Mouse (Mus musculus) heart, embryonic 10.5 days (tissue): ENCODE results near the gene Rps6ka4. TPM values are rescaled to one million over a fixed set of nuclear protein-coding genes. Genes with fewer than 3 reads are reported as not detected.

Source experiments
- DNase-seq: peaks from one replicate; pipeline ENCODE4 v3.0.0-alpha.2; 2017; ENCODE audit warnings: low spot score
- H3K27ac ChIP-seq: fragments of 300-500 bp; sonication (generic); 2 replicates; pipeline ENCODE4 v1.5.1; 2016; ENCODE audit warnings: mild to moderate bottlenecking
- H3K27me3 ChIP-seq: fragments of 300-500 bp; sonication (generic); 2 replicates; pipeline ENCODE4 v1.6.1; 2016; ENCODE audit warnings: mild to moderate bottlenecking; ENCODE audit not compliant: poor library complexity, insufficient read depth, severe bottlenecking
- H3K36me3 ChIP-seq: fragments of 300-500 bp; sonication (generic); 2 replicates; pipeline ENCODE4 v1.6.1; 2016; ENCODE audit warnings: mild to moderate bottlenecking, moderate library complexity
- H3K4me1 ChIP-seq: fragments of 300-500 bp; sonication (generic); 2 replicates; pipeline ENCODE4 v1.6.1; 2016; ENCODE audit warnings: mild to moderate bottlenecking
- H3K4me3 ChIP-seq: fragments of 300-500 bp; sonication (generic); 2 replicates; pipeline ENCODE4 v1.5.1; 2016; ENCODE audit warnings: mild to moderate bottlenecking, moderate library complexity
- H3K9me3 ChIP-seq: fragments of 300-500 bp; sonication (generic); 2 replicates; pipeline ENCODE4 v1.6.1; 2016; ENCODE audit warnings: mild to moderate bottlenecking, moderate library complexity
- WGBS: fragments of 180-500 bp; shearing (Covaris S2); methylation state at CpG from one replicate; pipeline ENCODE4 v1.1.7; 2016; 5-methylcytosine and 5-hydroxymethylcytosine counted together
- polyA plus RNA-seq: library from polyadenylated mRNA; unstranded; fragments of >200 nt; fragmentation: Nextera tagmentation; extraction: Ambion mirVana; gene quantifications from 2 replicates; pipeline ENCODE4 v1.2.1, GENCODE M21; 2016

The Rps6ka4 gene
- polyA plus RNA-seq, 1 experiment from 2014 or later: 10.1 TPM

DNA sequence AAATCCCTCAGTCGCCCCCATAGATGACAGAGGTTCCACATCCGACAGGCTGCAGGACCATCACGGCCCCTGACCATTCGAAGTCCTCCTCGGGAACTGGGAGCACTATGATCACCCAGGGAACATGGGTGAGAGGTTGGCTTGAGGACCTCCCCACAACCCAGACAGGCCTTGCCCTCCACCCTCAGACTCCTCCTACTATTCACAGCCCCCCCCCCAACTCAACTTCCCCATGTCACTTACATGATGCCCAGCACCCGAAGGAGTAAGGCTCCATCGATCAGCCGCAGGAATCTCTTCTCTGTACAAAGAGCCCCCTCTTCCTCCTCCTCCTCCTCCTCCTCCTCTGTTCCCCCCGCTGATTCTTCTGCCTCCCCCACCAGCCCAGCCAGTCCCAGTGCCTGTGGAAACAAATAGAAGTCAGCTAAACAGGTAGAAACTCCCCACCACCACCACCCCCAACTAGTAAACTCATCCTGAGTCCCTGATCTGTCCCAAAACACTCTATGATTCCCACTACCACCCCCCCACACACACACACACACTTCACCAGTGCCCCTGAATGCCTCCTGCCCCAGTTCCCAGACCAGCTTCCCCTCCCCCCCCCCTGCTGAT, 17.1 kb upstream of the Rps6ka4 start:
- Histone ChIP-seq H3K4me3 (no peak overlapping the region), H3K4me1 (peaks cover 35% of the 10 kb centered on the region), H3K27me3 (peaks cover 34% of the 10 kb centered on the region), H3K9me3 (no peaks in the 10 kb centered on the region), H3K36me3 (no peaks in the 10 kb centered on the region), H3K27ac (0 out of 2 replicates have a peak overlapping the region, but pooled peaks have one; percentile 30)
- WGBS: 77% methylated on average over 9 of the region's 9 CpGs
- DNase-seq: no peak

DNA sequence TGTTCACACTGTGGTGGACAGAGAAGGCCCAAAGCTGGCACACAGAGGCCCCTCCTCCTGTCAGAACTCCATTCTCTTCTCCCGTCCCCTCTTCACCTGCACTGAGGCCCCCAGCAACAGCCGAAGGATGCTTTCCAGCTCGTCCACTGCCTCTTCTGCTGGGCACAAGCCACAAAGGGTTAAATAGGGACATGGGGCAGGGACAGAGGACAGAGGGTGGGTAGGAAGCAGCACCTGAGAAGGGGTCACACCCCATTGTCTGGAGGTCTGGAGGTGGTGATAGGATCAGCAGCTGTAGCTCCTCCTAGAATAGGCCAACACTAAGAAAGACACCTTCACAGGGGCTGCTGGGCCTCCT, 16.5 kb upstream of the Rps6ka4 start:
- Histone ChIP-seq H3K9me3 (no peaks in the 10 kb centered on the region), H3K27ac (no peak overlapping the region), H3K4me1 (peaks cover 35% of the 10 kb centered on the region), H3K36me3 (no peaks in the 10 kb centered on the region), H3K4me3 (no peak overlapping the region), H3K27me3 (peaks cover 39% of the 10 kb centered on the region)
- no peak for DNase-seq
- 51% methylated on average over 3 of the region's 3 CpGs for WGBS

DNA sequence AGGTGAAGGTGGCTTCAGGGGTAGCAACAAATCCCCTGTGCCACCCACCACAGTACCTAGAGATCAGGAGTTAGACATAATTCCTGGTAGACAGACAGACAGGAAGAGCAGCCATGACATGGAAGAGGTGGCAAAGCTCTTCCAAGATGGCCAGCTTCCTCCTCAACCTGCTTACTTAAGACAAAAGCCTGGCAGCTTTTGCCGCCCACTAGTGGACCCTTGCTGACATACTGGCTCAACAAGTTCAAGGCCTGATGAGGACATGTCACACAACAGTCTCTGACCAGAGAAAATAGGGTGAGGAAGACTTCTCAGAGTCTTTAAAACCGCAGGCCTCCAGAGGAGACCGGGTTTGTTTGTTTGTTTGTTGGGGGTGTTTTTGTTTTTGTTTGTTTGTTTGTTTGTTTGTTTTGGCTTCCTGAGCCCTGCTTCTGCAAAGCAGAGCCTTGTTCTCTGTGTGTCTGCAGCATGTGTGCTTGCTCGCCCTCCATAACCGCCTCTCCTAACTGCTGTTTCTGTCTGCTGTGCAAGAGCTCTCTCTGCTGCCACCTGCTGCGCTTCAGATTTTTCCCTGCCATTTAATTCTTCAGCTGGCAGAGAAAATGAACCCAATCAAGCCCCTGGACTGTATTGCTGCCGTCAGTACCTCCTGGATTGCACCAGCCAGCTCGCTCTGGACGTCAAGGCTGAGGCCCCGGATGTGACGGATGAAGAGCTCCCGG, 16.0 kb upstream of the Rps6ka4 start:
- Histone ChIP-seq H3K27me3 (peaks cover 44% of the 10 kb centered on the region), H3K27ac (peak overlapping the region; percentile 78; the same call in 1 of the 2 replicates), H3K4me3 (no peak overlapping the region), H3K9me3 (no peaks in the 10 kb centered on the region), H3K4me1 (peaks cover 35% of the 10 kb centered on the region), H3K36me3 (no peaks in the 10 kb centered on the region)
- WGBS: 53% methylated on average over 12 of the region's 12 CpGs
- DNase-seq: no peak

DNA sequence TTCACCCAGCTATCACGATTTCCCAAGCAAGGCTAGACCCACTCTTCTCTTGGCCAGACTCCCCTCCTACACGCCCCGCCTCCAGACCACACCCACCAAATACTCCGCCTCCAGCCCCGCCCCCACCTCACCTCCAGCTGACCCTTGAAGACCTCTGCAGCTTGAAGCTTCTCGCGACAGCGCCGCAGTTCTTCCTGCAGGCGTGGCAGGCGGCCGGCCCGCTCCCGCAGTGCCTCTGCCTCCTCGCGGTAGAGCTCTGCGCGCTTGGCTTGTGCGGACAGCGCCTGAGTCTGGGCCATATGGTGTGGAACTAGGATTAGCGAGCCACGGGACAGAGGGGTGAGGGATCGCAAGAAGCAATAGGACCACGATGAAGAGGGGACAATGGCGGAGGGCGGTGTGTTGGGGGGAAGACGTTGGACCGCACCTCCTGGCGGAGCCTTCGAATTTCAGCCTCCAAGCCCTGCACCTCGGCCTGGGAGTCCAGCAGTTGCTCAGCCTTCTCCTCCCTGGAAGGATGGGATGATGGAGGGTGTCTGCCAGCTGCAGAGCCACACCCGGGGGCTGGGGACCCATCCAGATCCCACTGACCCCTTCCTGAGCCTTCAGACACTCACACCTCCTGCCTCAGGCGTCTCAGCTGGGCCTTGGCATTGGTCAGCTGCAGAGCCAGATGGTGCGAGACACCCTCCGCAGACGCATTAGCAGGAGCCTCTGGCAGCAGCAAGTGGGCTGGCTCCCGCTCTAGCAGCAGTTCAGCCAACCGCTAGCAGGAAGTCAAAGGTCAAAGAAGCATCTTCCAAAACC, 15.0 kb upstream of the Rps6ka4 start:
- Histone ChIP-seq H3K36me3 (no peaks in the 10 kb centered on the region), H3K4me1 (peaks cover 35% of the 10 kb centered on the region), H3K4me3 (peak overlapping the region; percentile 55), H3K9me3 (no peaks in the 10 kb centered on the region), H3K27me3 (peaks cover 53% of the 10 kb centered on the region), H3K27ac (peak overlapping the region; percentile 78)
- peak; percentile 94 for DNase-seq
- WGBS: 6% methylated on average over 38 of the region's 38 CpGs

DNA sequence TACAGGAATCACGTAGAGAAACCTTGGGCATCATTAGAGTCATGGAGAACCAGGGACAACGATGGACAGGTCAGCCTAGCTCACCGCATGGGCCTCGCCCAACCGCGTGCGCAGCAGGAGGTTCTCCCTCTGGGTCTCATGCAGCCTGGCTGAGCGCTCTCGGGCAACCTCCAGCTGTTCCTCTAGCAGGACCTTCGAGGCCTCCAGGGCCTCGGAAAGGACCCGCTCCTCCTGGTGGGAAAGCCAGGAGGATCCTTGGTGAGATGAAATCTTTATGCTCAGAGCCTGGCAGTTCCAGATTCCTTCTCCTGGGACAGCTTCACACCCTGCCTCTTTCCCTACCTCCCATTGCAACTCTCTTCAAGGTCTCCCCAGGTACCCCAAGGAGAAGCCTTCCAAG, 14.2 kb upstream of the Rps6ka4 start:
- Histone ChIP-seq H3K4me1 (peaks cover 35% of the 10 kb centered on the region), H3K36me3 (no peaks in the 10 kb centered on the region), H3K9me3 (no peaks in the 10 kb centered on the region), H3K27me3 (peaks cover 60% of the 10 kb centered on the region), H3K4me3 (peak overlapping the region; percentile 55; the same call in 1 of the 2 replicates), H3K27ac (no peak overlapping the region)
- DNase-seq: no peak
- WGBS: 77% methylated on average over 12 of the region's 12 CpGs

DNA sequence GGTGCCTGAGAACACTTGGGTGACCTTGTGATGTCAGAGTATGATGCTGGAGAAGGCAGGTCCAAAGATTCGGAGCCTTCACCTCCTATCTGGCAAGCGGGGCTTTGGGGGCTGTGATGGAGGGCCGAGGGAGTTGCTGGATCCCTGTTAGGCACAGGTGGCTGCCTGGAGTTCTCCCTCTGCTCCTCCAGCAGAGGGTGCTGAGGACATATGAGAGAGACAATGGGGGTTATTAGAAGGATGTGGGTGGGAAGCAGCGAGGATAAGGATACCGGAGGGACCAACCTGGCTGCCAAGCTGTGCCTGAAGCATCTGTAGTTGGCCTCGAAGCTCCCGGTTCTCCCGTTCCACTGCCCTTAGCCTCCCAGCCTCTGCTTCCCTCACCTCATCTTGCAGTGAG, 13.5 kb upstream of the Rps6ka4 start:
- Histone ChIP-seq H3K9me3 (no peaks in the 10 kb centered on the region), H3K27me3 (peaks cover 68% of the 10 kb centered on the region), H3K27ac (no peak overlapping the region), H3K4me1 (peaks cover 35% of the 10 kb centered on the region), H3K36me3 (no peaks in the 10 kb centered on the region), H3K4me3 (no peak overlapping the region)
- 71% methylated on average over 8 of the region's 8 CpGs for WGBS
- no peak for DNase-seq

DNA sequence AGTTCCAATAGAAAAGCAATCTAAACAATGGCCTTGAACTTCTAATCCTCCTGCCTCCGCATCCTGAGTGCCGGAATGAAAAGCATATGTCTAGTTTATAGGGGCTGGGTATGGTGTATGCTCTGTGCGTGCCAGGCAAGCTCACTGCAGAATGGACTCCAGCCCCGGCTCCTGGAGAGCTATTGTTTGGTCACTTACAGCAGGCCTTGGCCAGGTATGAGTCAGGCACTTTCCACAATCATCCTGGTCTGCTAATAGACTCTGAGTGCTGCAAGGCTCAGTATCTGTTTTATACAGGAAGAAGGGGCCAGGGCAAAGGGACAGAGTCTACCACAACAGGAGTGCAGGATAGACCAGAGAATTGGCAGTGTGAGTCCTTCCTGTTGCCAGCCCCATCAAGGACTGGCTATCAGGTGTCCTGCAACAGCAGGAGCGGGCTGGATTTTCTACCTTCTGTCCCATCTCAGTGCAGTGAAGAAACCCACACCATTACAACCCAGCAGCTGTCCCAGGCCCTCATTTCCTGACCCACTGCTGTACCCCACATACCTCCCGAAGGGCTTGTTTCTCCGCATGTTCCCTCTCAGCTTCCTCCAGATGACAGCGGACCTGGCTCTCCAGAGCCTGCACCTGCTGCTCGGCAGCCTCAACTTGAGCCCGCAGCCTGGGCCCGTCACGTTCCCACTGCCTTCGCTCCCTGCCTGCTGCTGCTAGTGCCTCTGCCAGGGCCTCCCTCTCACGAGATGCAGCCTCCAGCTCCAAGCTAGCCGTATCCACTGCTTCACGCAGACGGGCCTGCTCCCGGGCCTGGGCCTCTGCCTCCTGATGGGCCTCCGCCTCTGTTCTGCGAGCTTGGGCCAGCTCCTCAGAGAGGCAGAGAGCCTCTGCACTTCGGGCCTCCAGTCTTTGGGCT, 12.2 kb upstream of the Rps6ka4 start:
- Histone ChIP-seq H3K4me3 (no peak overlapping the region), H3K27ac (0 out of 2 replicates have a peak overlapping the region, but pooled peaks have one; percentile 17), H3K36me3 (no peaks in the 10 kb centered on the region), H3K9me3 (no peaks in the 10 kb centered on the region), H3K27me3 (peaks cover 80% of the 10 kb centered on the region), H3K4me1 (peaks cover 39% of the 10 kb centered on the region)
- whole genome bisulfite sequencing: 76% methylated on average over 21 of the region's 21 CpGs
- DNase-seq: peak; percentile 59

DNA sequence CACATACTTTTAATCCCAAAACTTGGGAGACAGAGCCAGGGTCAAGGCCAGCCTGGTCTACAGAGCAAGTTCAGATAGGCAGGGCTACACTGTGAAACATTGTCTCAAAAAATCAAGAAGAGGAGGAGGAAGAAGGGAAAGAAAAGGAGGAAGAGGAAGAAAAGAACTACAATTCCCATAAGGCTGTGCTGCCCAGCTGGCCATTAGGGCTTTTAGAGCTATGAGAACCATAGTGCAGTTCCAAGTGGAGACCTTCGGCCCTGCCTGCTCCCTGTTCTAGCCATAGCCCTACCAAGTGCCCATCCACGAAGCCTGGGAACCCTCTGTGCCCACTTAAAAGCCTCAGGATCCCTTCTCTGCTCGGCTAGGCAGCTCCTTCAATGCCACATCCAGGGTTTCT, 11.1 kb upstream of the Rps6ka4 start:
- 65% methylated on average over 3 of the region's 3 CpGs for WGBS
- Histone ChIP-seq H3K9me3 (no peaks in the 10 kb centered on the region), H3K4me1 (peaks cover 38% of the 10 kb centered on the region), H3K36me3 (no peaks in the 10 kb centered on the region), H3K27ac (no peak overlapping the region), H3K27me3 (peaks cover 92% of the 10 kb centered on the region), H3K4me3 (no peak overlapping the region)
- no peak for DNase-seq

DNA sequence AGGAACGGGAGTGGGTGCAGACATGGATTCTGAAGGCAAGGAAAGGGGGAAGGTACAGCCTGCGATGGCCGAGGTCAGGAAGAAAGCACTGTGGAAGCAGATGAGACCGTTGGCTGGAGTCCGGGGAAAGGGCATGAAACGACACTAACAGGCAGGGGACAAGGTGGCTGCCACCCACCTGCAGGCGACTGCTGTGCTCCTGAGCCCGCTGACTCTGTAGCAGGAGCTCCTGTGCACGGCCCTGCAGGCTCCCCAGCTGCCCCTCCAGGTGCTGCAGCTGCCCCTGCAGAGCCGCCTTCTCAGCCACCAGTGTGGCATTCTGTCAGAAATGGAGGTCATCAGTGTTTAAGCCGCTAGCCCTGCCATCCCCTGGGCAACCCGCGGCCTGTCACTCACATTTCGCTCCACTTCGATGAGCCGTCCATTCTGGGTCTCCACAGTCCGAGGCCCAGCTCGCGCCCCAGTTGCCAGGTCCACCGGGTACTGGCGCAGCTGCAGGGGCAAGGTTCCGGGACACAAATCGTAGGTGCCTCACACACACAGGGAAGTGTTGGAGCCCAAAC, 9.2 kb upstream of the Rps6ka4 start:
- 65% methylated on average over 23 of the region's 23 CpGs for WGBS
- peak; percentile 75 for DNase-seq

DNA sequence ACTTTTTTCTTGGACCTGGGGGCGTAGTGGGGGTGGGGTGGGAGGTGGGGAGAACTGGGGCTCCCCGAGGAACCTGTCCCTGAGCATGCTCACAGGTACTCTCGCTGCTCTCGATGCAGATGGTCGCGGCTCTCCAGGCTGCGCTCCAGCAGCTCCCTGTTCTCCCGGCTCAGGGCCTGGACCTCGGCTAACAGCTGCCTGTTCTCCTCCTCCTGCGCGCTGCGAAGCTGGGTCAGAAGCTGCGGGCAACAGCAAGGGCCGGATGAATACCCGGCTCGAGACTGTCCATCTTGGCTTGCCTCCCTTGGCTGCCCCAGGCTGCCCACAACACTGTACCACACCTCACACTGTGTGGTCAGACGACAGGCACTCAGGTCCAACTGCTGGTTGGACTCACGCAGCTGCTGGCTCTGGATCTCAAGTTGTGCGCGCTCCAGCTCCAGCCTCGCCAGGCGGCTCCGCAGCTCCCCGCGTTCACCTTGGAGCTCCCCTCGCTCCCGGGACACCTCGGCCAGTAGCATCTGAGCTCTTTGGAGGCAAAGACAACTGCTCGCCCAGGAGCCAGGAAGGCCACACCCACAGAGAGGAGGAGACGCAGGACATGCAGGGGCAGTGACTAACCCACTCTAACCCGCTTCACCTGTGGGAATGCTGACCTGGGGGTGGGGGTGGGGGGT, 7.5 kb upstream of the Rps6ka4 start:
- peaks cover 18% of the 10 kb centered on the region for H3K4me1 ChIP-seq
- WGBS: 4% methylated on average over 31 of the region's 31 CpGs
- no peaks in the 10 kb centered on the region for H3K36me3 ChIP-seq
- H3K9me3 ChIP-seq: no peaks in the 10 kb centered on the region
- DNase-seq: no peak
- H3K27me3 ChIP-seq: peaks cover 96% of the 10 kb centered on the region
- H3K27ac ChIP-seq: peak overlapping the region; percentile 30; the same call in 1 of the 2 replicates
- peak overlapping the region; percentile 49 for H3K4me3 ChIP-seq

More for the DNA sequence above, 9.2 kb upstream of the Rps6ka4 start:
- Histone ChIP-seq H3K27me3 (peaks cover 98% of the 10 kb centered on the region), H3K4me3 (no peak overlapping the region), H3K27ac (no peak overlapping the region), H3K4me1 (peaks cover 19% of the 10 kb centered on the region), H3K9me3 (no peaks in the 10 kb centered on the region), H3K36me3 (no peaks in the 10 kb centered on the region)

DNA sequence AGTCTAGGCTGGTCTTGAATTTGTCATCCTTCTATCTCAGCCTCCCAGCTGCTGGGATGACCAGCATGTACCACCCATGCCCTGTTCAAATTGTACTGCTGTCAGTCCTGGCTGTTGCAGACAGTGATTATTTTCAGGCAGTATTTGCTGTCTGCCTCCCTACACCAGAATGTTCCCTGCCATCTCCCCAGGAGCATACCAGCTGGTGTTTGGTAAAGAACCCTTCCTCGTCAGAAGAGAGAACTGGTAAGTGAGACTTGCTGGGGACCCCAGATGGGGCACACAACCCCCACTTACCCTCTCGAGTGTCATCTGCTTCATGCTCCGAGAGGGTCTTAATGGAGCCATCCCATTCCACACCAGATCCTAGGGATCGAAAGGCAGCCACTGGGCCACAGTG, 5.6 kb upstream of the Rps6ka4 start:
- no peak for DNase-seq
- H3K4me1 ChIP-seq: peaks cover 17% of the 10 kb centered on the region
- no peaks in the 10 kb centered on the region for H3K9me3 ChIP-seq
- WGBS: 73% methylated on average over 4 of the region's 4 CpGs
- H3K27ac ChIP-seq: no peak overlapping the region
- no peaks in the 10 kb centered on the region for H3K36me3 ChIP-seq
- H3K27me3 ChIP-seq: peaks cover 97% of the 10 kb centered on the region
- H3K4me3 ChIP-seq: no peak overlapping the region
